Mouse (Mus musculus) kidney, adult 11 months (tissue): ENCODE data around the gene Mrpl42.

Source experiments
- DNase-seq: peaks from one replicate; pipeline ENCODE4 v3.0.0; 2022

The Mrpl42 gene

GRCm38 (mm10) chr10:95456103-95456502 lies 45.6 kb downstream of the Mrpl42 start:
- no peak for DNase-seq

- DNase-seq, result no peak
These were observed 48.5 kb downstream of the Mrpl42 start for GRCm38 (mm10) chr10:95453282-95453681.

- DNase-seq, result no peak
These were observed 52.7 kb downstream of the Mrpl42 start for GRCm38 (mm10) chr10:95449033-95449432.

GRCm38 (mm10) chr10:95447954-95448353 lies 53.8 kb downstream of the Mrpl42 start:
- no peak for DNase-seq

- no peak for DNase-seq
These were observed 56.4 kb downstream of the Mrpl42 start for GRCm38 (mm10) chr10:95445104-95446056.

GRCm38 (mm10) chr10:95442334-95442733 lies 59.4 kb downstream of the Mrpl42 start:
- DNase-seq, result no peak

GRCm38 (mm10) chr10:95440566-95440965 lies 61.2 kb downstream of the Mrpl42 start:
- peak; percentile 23 for DNase-seq

GRCm38 (mm10) chr10:95439718-95440339 lies 61.9 kb downstream of the Mrpl42 start:
- no peak for DNase-seq

- DNase-seq, result no peak
These were observed 62.8 kb downstream of the Mrpl42 start for GRCm38 (mm10) chr10:95438941-95439340.
